In the genomic region with DNA sequence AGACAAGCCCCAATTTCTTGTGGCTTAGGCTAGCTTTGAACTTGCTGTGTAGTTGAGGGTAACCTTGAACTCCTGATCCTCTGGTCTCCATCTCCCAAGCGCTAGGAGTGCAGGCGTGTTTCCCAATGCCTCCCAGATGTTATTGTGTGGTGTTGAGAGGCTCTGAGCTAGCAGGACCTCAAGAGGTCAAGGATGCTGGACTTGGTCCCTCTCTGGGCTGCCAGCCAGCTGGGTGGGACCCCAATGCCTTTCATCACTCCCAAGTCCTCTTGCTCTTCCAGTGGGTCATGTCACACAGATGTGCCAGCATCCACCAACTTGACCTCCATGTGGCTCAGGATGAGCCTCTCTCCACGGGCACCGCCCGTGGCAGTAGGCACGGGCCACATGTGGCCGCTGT, we compare ENCODE assay signal across 17 mouse cellular contexts. TPM values are rescaled to one million over a fixed set of nuclear protein-coding genes. Genes with fewer than 3 reads are reported as not detected.
DNase-seq lines count a peak whose midpoint lies in the region; ATAC-seq and TF ChIP-seq lines count a peak whose summit lies in the region.
"Had no signal": no experiment of that assay in that cellular context is flagged by ENCODE, and none has a peak within 500 bp of the region (broad histone marks: within the 10 kb centered on the region; RNA-seq: fewer than 3 reads in every experiment).

No protein-coding gene starts in this region.

- no peak for ATAC-seq in intestine, postnatal 0 days
- ATAC-seq in hindbrain, embryonic 12.5 days (ENCODE audit: low FRiP score) = no peak
- ATAC-seq: forebrain, embryonic 14.5 days had no signal

- H3K4me2 ChIP-seq in intestine, postnatal 0 days (replicated peaks; ENCODE audit: low read depth) = no peak overlapping the region
- H3K4me2 ChIP-seq in hindbrain, embryonic 12.5 days (replicated peaks) = no peak overlapping the region
- H3K4me2 ChIP-seq: limb, embryonic 13.5 days had no signal

- no peaks in the 10 kb centered on the region for H3K9me3 ChIP-seq in intestine, postnatal 0 days (ENCODE audit: control insufficient read depth)
- no peaks in the 10 kb centered on the region for H3K9me3 ChIP-seq in hindbrain, embryonic 12.5 days (replicated peaks)
- H3K9me3 ChIP-seq: limb, embryonic 13.5 days had no signal

- peaks cover 3% of the 10 kb centered on the region; the same call in 1 of the 2 replicates for H3K4me1 ChIP-seq in intestine, postnatal 0 days (replicated peaks; ENCODE audit: control insufficient read depth, insufficient read depth, low read length)
- peaks cover 10% of the 10 kb centered on the region; the same call in 1 of the 2 replicates for H3K4me1 ChIP-seq in hindbrain, embryonic 12.5 days

- 71% methylated on average over 7 of the region's 7 CpGs for WGBS in intestine, postnatal 0 days
- 85% methylated on average over 7 of the region's 7 CpGs for whole genome bisulfite sequencing in hindbrain, embryonic 12.5 days

- DNase-seq in kidney, postnatal 10 days = peak; percentile 51
- no peak for DNase-seq in kidney, adult 18-20 months
- peak; percentile 67 for DNase-seq in adrenal gland, postnatal 10 days
- peak; percentile 59 for DNase-seq in gastrocnemius, postnatal 25 days
- peak; percentile 82 for DNase-seq in heart, postnatal 4 days
- no peak for DNase-seq in Muller cell, postnatal 12 days (ENCODE audit: inconsistent ontology term)
- DNase-seq: kidney, postnatal 14 days; layer of hippocampus, postnatal 36 days; right cerebral cortex, postnatal 4 days had no signal

- no peak overlapping the region for H3K27ac ChIP-seq in intestine, postnatal 0 days (ENCODE audit: low read depth, low read length)
- H3K27ac ChIP-seq in hindbrain, embryonic 12.5 days = no peak overlapping the region
- H3K27ac ChIP-seq: limb, embryonic 13.5 days had no signal

- TF ChIP-seq CTCF in intestine, postnatal 0 days (IDR thresholded peaks at IDR 0.05; ENCODE audit: low read depth) = no peak

- no peaks in the 10 kb centered on the region for H3K27me3 ChIP-seq in intestine, postnatal 0 days (replicated peaks; ENCODE audit: control insufficient read depth, insufficient read depth, low read length)
- no peaks in the 10 kb centered on the region for H3K27me3 ChIP-seq in hindbrain, embryonic 12.5 days
- H3K27me3 ChIP-seq: limb, embryonic 13.5 days had no signal

- no peak overlapping the region for H3K9ac ChIP-seq in intestine, postnatal 0 days (ENCODE audit: low read depth, low read length)
- no peak overlapping the region for H3K9ac ChIP-seq in hindbrain, embryonic 12.5 days
- H3K9ac ChIP-seq: limb, embryonic 13.5 days had no signal

- no peaks in the 10 kb centered on the region for H3K36me3 ChIP-seq in intestine, postnatal 0 days (ENCODE audit: control insufficient read depth, insufficient read depth)
- H3K36me3 ChIP-seq in hindbrain, embryonic 12.5 days = no peaks in the 10 kb centered on the region

- H3K4me3 ChIP-seq in intestine, postnatal 0 days (ENCODE audit: low read depth, low read length) = no peak overlapping the region
- H3K4me3 ChIP-seq in hindbrain, embryonic 12.5 days = no peak overlapping the region
- H3K4me3 ChIP-seq: limb, embryonic 13.5 days; myocyte had no signal

RNA-seq across cellular contexts. Expression of a gene that starts 16.9 kb away (rescaled TPM):
- 10 to 100 TPM in 1 of 2 experiments, 1 to 10 TPM in 1; 7.9 to 10.1 TPM for total RNA-seq in adrenal gland, postnatal 10 days (2021)
- 1 to 10 TPM in 1 of 2 experiments, under 1 TPM in 1; 0.87 to 1.8 TPM for total RNA-seq in gastrocnemius, postnatal 25 days (2021)
- total RNA-seq in heart, postnatal 4 days (2021) = 10 to 100 TPM; 16.1 to 20.1 TPM
- polyA plus RNA-seq in intestine, postnatal 0 days (2015; fragmentation: Nextera tagmentation; extraction: Ambion mirVana) = 37.6 and 41.1 TPM in 2 replicates
- 18.3 and 19.0 TPM in 2 replicates for polyA plus RNA-seq in hindbrain, embryonic 12.5 days (2016; fragmentation: Nextera tagmentation; extraction: Ambion mirVana)
- total RNA-seq: common myeloid progenitor, adult 5-6 weeks; megakaryocyte-erythroid progenitor cell, adult 5-6 weeks; MEL had no signal
- polyA plus RNA-seq: myocyte had no signal

RNA-seq across cellular contexts. Expression of a gene that starts 54.3 kb away (rescaled TPM):
- total RNA-seq in adrenal gland, postnatal 10 days (2021) = not detected
- not detected for total RNA-seq in gastrocnemius, postnatal 25 days (2021)
- total RNA-seq in heart, postnatal 4 days (2021) = not detected
- polyA plus RNA-seq in intestine, postnatal 0 days (2015; fragmentation: Nextera tagmentation; extraction: Ambion mirVana) = 0.04 TPM in 1 of 2 replicates, not detected in the other
- polyA plus RNA-seq in hindbrain, embryonic 12.5 days (2016; fragmentation: Nextera tagmentation; extraction: Ambion mirVana) = 0.50 and 0.93 TPM in 2 replicates
- total RNA-seq: layer of hippocampus, postnatal 36 days; MEL had no signal
- polyA plus RNA-seq: myocyte had no signal

Comparison
In these comparisons a context has a peak if more than half of its experiments do, and no peak if none do; other contexts are left out.
1. DNase-seq: peak in kidney, postnatal 10 days (single experiment), adrenal gland, postnatal 10 days (single experiment), gastrocnemius, postnatal 25 days (single experiment) and heart, postnatal 4 days (single experiment); none in kidney, adult 18-20 months (single experiment) and Muller cell, postnatal 12 days (single experiment).